Mouse (Mus musculus) CH12.LX (cell line): ENCODE data around the gene Myo15. TPM values are rescaled to one million over a fixed set of nuclear protein-coding genes. Genes with fewer than 3 reads are reported as not detected.

Source experiments
- DNase-seq: peaks from one replicate; pipeline ENCODE4 v3.0.0-alpha.2; 2013; ENCODE audit errors: extremely low read depth
- H3K27ac ChIP-seq: 2 replicates; pipeline ENCODE4 v1.5.1; 2012; ENCODE audit warnings: low read depth, mild to moderate bottlenecking, control low read depth, moderate library complexity; ENCODE audit not compliant: insufficient read depth
- H3K27me3 ChIP-seq: replicated peaks from 2 replicates; pipeline ENCODE3; 2012; ENCODE audit warnings: inconsistent platforms
- H3K36me3 ChIP-seq, 2 experiments: replicated peaks in 1 of 2; 2 replicates each; pipeline versions ENCODE3 to v1.6.1; 2012; ENCODE audit warnings: inconsistent platforms in 1 of 2, low read length in 1 of 2, mild to moderate bottlenecking in 1 of 2, mixed read lengths in 1 of 2, moderate library complexity in 1 of 2; ENCODE audit not compliant: control insufficient read depth in 1 of 2, insufficient read depth in 1 of 2
- H3K4me1 ChIP-seq, 2 experiments: 2 replicates each; pipeline ENCODE4 v1.6.1; 2012; ENCODE audit warnings: inconsistent platforms in 1 of 2, moderate library complexity in 1 of 2; ENCODE audit not compliant: insufficient read depth in 2 of 2, control insufficient read depth in 1 of 2
- H3K4me2 ChIP-seq: 2 replicates; pipeline ENCODE4 v1.6.1; 2012; ENCODE audit warnings: low read depth, mild to moderate bottlenecking, control low read depth; ENCODE audit not compliant: poor library complexity, insufficient read depth, severe bottlenecking
- H3K4me3 ChIP-seq, 3 experiments: fragments of 150-350 bp in 1 of 3; sonication (generic) in 1 of 3; replicated peaks in 1 of 3; 2 replicates each; pipeline versions ENCODE3 to v1.5.1; 2011 to 2012; ENCODE audit warnings: low read depth in 2 of 3, low read length in 2 of 3, mild to moderate bottlenecking in 2 of 3, moderate library complexity in 2 of 3, control low read depth in 1 of 3, improper control_type of control experiment in 1 of 3, inconsistent platforms in 1 of 3, mixed read lengths in 1 of 3; ENCODE audit not compliant: poor library complexity in 1 of 3
- H3K79me2 ChIP-seq: replicated peaks from 2 replicates; pipeline ENCODE4 v1.6.1; 2012; ENCODE audit warnings: mild to moderate bottlenecking, moderate library complexity; ENCODE audit not compliant: control insufficient read depth, poor library complexity, insufficient read depth, severe bottlenecking; ENCODE audit errors: extremely low read depth
- H3K9ac ChIP-seq: 2 replicates; pipeline ENCODE4 v1.6.1; 2012; ENCODE audit warnings: low read depth, mild to moderate bottlenecking, control low read depth, moderate library complexity; ENCODE audit not compliant: insufficient read depth
- H3K9me3 ChIP-seq: replicated peaks from 2 replicates; pipeline ENCODE3; 2012; ENCODE audit warnings: low read length, inconsistent platforms, mixed read lengths
- CHD1 ChIP-seq: IDR thresholded peaks from 2 replicates; pipeline ENCODE4 v1.6.1; 2012; ENCODE audit warnings: low read depth, low read length, improper control_type of control experiment, inconsistent platforms
- E2F4 ChIP-seq: IDR thresholded peaks from 2 replicates; pipeline ENCODE4 v1.6.1; 2011; ENCODE audit warnings: low read depth, low read length, improper control_type of control experiment; ENCODE audit not compliant: insufficient replicate concordance
- ELF1 ChIP-seq: IDR thresholded peaks from 2 replicates; pipeline ENCODE4 v1.6.1; 2014; ENCODE audit warnings: low read depth, mild to moderate bottlenecking, inconsistent platforms, low read length, improper control_type of control experiment
- HCFC1 ChIP-seq: IDR thresholded peaks from 2 replicates; pipeline ENCODE4 v1.6.1; 2012; ENCODE audit warnings: low read depth, mild to moderate bottlenecking, inconsistent platforms, low read length, improper control_type of control experiment
- MAFK ChIP-seq: IDR thresholded peaks from 2 replicates; pipeline ENCODE4 v1.6.1; 2011; ENCODE audit warnings: low read length, improper control_type of control experiment; ENCODE audit not compliant: insufficient replicate concordance
- MAX ChIP-seq: IDR thresholded peaks from 2 replicates; pipeline ENCODE4 v1.6.1; 2011; ENCODE audit warnings: low read length, improper control_type of control experiment
- NELFE ChIP-seq: IDR thresholded peaks from 2 replicates; pipeline ENCODE4 v1.6.1; 2011; ENCODE audit warnings: low read depth, low read length, improper control_type of control experiment
- PAX5 ChIP-seq: IDR thresholded peaks from 2 replicates; pipeline ENCODE4 v1.6.1; 2012; ENCODE audit warnings: low read length, inconsistent platforms, mixed read lengths
- RAD21 ChIP-seq: IDR thresholded peaks from 2 replicates; pipeline ENCODE4 v1.6.1; 2011; ENCODE audit warnings: low read depth, mild to moderate bottlenecking, low read length, improper control_type of control experiment, moderate library complexity
- UBTF ChIP-seq: IDR thresholded peaks from 2 replicates; pipeline ENCODE4 v1.6.1; 2012; ENCODE audit warnings: low read depth, mild to moderate bottlenecking, inconsistent platforms, low read length, improper control_type of control experiment, moderate library complexity
- ZC3H11A ChIP-seq: IDR thresholded peaks from 2 replicates; pipeline ENCODE4 v1.6.1; 2012; ENCODE audit warnings: low read depth, mild to moderate bottlenecking, inconsistent platforms, low read length, improper control_type of control experiment
- ZMIZ1 ChIP-seq: IDR thresholded peaks from 2 replicates; pipeline ENCODE4 v1.6.1; 2012; ENCODE audit warnings: low read depth, mild to moderate bottlenecking, inconsistent platforms, low read length, improper control_type of control experiment
- dilution Hi-C: fragments of 300-500 bp; cut with MboI; formaldehyde crosslinking; loops from 2 replicates; pipeline ENCODE4 v1.14.3; 2020; ENCODE audit warnings: low sequenced_read_pairs; ENCODE audit not compliant: extremely low pct_unique_long_range_greater_than_20kb, extremely low pct_ligation_motif_present
- in situ Hi-C: fragments of 300-500 bp; cut with MboI; formaldehyde crosslinking; loops from 3 replicates; pipeline ENCODE4 v1.14.3; 2019; ENCODE audit warnings: low sequenced_read_pairs, low pct_ligation_motif_present, low pct_unique_long_range_greater_than_20kb, mixed read lengths
- polyA plus RNA-seq: library from polyadenylated mRNA; unstranded; fragments of >175 nt; gene quantifications from 2 replicates; pipeline ENCODE4 v1.2.1, GENCODE M21; 2012; ENCODE audit warnings: low read depth; ENCODE audit not compliant: insufficient read length
- total RNA-seq, 2 experiments: library from RNA; depleted of rRNA; stranded (reverse); fragments of 300-350 nt in 1 of 2; fragments of >200 nt in 1 of 2; gene quantifications; 2 replicates each; pipeline ENCODE4 v1.2.3; 2012 to 2014

Gene Myo15
- total and polyA plus RNA-seq, 3 experiments, result 0.01 to 0.13 (median 0.04) TPM

DNA sequence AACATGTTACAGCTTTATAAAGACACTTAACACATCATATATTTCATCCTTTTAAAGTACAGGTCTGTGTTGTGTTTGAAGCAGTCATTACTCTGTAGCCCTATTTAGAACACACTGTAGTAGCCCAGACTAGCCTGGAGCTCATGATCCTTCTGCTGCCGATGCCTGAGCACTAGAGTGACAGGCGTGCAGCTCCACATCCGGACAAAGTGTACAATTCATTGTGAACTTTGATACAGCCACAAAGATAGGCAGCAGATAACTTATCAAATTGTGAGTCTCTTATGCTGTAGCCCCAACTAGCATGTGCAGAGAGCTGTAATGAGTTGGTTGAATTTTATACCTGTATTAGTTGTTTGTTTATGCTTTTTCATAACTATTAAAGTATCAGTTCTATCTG lies 41.5 kb upstream of the Myo15 start:
- H3K27me3 ChIP-seq, result no peaks in the 10 kb centered on the region
- no peaks in the 10 kb centered on the region for H3K79me2 ChIP-seq
- H3K9me3 ChIP-seq, result no peaks in the 10 kb centered on the region
- in situ Hi-C loops (no loop called here), dilution Hi-C loops (no loop called here)
- H3K9ac ChIP-seq, result no peak overlapping the region
- no peak overlapping the region for H3K27ac ChIP-seq
- peaks cover 10 to 65% of the 10 kb centered on the region in 2 experiments for H3K36me3 ChIP-seq
- H3K4me1 ChIP-seq, result peaks cover 0 to 4% of the 10 kb centered on the region in 2 experiments; a peak in 1 of 4 replicates
- no peak overlapping the region for H3K4me2 ChIP-seq
- TF ChIP-seq PAX5 (no peak), MAFK (no peak), NELFE (no peak), RAD21 (no peak), ZMIZ1 (no peak), UBTF (no peak), CHD1 (no peak), MAX (no peak), E2F4 (no peak), ZC3H11A (no peak)
- H3K4me3 ChIP-seq, result no peak overlapping the region
- DNase-seq, result no peak

DNA sequence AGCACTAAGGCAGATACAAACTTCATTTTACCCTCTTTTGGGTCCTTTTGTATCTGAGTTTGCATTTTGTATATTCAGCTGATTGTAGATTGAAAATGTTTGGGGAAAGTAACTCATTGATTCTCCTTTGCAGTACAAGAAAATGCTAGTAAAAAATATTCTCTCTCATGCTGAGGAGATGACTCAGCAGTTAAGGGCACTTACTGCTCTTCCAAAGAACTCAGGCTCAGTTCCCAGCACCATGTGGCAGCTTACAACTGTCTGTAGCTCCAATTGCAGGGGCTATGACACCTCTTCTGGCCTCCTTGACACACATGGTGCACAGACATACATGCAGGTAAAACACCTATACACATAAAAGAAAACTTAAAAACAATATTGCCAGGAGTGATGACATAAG lies 35.6 kb upstream of the Myo15 start:
- no peak overlapping the region for H3K9ac ChIP-seq
- H3K9me3 ChIP-seq, result no peaks in the 10 kb centered on the region
- no peak for TF ChIP-seq ELF1
- dilution Hi-C loops, result no loop called here
- H3K27me3 ChIP-seq, result no peaks in the 10 kb centered on the region
- no peak overlapping the region for H3K4me3 ChIP-seq
- peaks cover 42 to 85% of the 10 kb centered on the region in 2 experiments for H3K36me3 ChIP-seq
- in situ Hi-C loops, result no loop called here
- no peaks in the 10 kb centered on the region for H3K79me2 ChIP-seq
- no peak overlapping the region for H3K27ac ChIP-seq
- no peak for DNase-seq
- no peak overlapping the region for H3K4me2 ChIP-seq
- H3K4me1 ChIP-seq, result no peaks in the 10 kb centered on the region

DNA sequence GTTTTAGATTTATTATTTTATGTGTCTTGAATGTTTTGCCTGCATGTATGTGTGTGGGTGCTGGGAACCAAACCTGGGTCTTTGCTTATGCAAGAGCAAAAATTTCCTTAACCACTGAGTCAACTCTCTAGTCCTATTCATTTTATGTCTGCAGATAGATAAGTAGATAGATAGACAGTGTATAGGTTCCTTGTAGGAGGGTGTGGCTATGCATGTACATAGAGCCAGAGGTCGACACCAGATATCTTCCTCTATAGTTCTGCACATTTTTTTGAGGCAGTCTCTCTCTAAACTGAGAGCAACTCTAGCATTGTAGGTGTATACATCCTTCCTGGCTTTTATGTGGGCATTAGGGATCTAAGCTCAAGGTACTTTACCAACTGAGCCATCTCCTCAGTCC lies 34.0 kb upstream of the Myo15 start:
- Histone ChIP-seq H3K9ac (no peak overlapping the region), H3K9me3 (no peaks in the 10 kb centered on the region), H3K27ac (no peak overlapping the region), H3K36me3 (peaks cover 51 to 82% of the 10 kb centered on the region in 2 experiments), H3K4me3 (no peak overlapping the region), H3K4me2 (no peak overlapping the region), H3K27me3 (no peaks in the 10 kb centered on the region), H3K4me1 (no peaks in the 10 kb centered on the region), H3K79me2 (no peaks in the 10 kb centered on the region)
- dilution Hi-C loops, result no loop called here
- no peak for DNase-seq
- in situ Hi-C loops, result no loop called here
- TF ChIP-seq HCFC1 (no peak), ZMIZ1 (no peak)
